In the genomic region with DNA sequence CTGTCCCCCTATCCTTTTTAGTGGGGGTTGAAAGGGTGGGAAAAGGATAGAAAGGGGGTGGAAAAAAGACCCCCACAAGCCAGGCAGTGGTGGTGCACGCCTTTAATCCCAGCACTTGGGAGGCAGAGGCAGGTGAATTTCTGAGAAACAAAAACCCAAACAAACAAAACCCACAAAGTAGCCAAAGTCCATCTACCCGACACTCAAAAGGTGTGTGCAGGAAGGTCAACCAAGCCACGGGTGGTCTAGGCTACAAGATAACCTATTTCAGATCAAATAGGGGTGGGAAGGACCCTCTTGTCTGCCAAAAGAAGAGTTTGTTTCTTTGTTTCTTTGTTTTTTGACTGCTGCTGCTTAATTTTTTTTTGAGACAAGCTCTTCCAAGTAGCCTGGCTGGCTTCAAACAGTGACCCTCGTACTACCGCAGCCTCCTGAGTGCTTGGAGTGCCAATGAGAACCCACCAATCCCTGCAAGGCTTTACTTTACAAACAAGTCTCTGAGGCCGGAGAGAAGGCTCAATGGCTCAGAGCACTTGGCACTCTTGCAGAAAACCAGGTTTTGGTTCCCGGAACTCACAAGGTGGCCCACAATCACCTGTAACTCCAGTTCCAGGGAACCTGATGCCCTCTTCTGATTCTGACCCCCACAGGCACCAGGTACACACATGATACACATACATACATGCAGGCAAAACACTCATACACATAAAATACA, we compare ENCODE assay signal across 21 mouse cellular contexts.
"Had no signal": no experiment of that assay in that cellular context is flagged by ENCODE, and none has a peak within 500 bp of the region (broad histone marks: within the 10 kb centered on the region; RNA-seq: fewer than 3 reads in every experiment).

No protein-coding gene starts in this region.

- DNase-seq: kidney, adult 18-20 months; kidney, postnatal 14 days; layer of hippocampus, adult 9-11 months; liver; liver, embryonic 13.5 days; lung, postnatal 14 days; right cerebral cortex, adult 18-20 months; right cerebral cortex, postnatal 14 days; right cerebral cortex, postnatal 4 days; thymus, adult 18-20 months; thymus, postnatal 36 days had no signal

- H3K9me3 ChIP-seq: limb, embryonic 10.5 days; limb, embryonic 13.5 days; liver, embryonic 13.5 days; midbrain, embryonic 12.5 days; midbrain, embryonic 15.5 days; neural tube, embryonic 12.5 days; neural tube, embryonic 15.5 days had no signal

- H3K4me3 ChIP-seq: layer of hippocampus, adult 2 months; limb, embryonic 10.5 days; limb, embryonic 13.5 days; liver, embryonic 13.5 days; midbrain, embryonic 12.5 days; midbrain, embryonic 15.5 days; neural tube, embryonic 12.5 days; neural tube, embryonic 15.5 days had no signal

- H3K4me1 ChIP-seq: midbrain, embryonic 12.5 days had no signal

- H3K27me3 ChIP-seq: limb, embryonic 13.5 days; liver, embryonic 13.5 days; midbrain, embryonic 12.5 days; midbrain, embryonic 15.5 days; neural tube, embryonic 12.5 days; neural tube, embryonic 15.5 days had no signal

- H3K4me2 ChIP-seq: limb, embryonic 13.5 days; liver, embryonic 13.5 days; midbrain, embryonic 12.5 days; midbrain, embryonic 15.5 days; neural tube, embryonic 12.5 days; neural tube, embryonic 15.5 days had no signal

- H3K9ac ChIP-seq: limb, embryonic 13.5 days; liver, embryonic 13.5 days; midbrain, embryonic 12.5 days; midbrain, embryonic 15.5 days; neural tube, embryonic 12.5 days; neural tube, embryonic 15.5 days had no signal

- ATAC-seq: inflammation-experienced regulatory T-cells, adult 6 months; intestine, embryonic 16.5 days; midbrain, embryonic 15.5 days had no signal

- H3K27ac ChIP-seq: layer of hippocampus, adult 2 months; limb, embryonic 10.5 days; limb, embryonic 13.5 days; liver, embryonic 13.5 days; macrophage; midbrain, embryonic 12.5 days; midbrain, embryonic 15.5 days; neural tube, embryonic 12.5 days; neural tube, embryonic 15.5 days had no signal
